Mouse (Mus musculus): ENCODE measurements around the gene Ankrd10.
"Not testable (repeated sequence)": the region's sequence is repeated elsewhere in the genome, so short reads cannot be mapped to it uniquely, and the experiment has no call there.

Gene Ankrd10

GRCm38 (mm10) chr8:11635611-11636081 is at the start of gene Ankrd10:
Gene Ankrd10, minus strand, starts transcription at chr8:11635757.
- DNase-seq (ENCODE audit: low spot score) = peak; percentile 95

GRCm38 (mm10) chr8:11684558-11684957 is 49.0 kb upstream of the Ankrd10 start:
- no peak for DNase-seq (ENCODE audit: low spot score)

GRCm38 (mm10) chr8:11668308-11668707 is 32.8 kb upstream of the Ankrd10 start:
- no peak for DNase-seq (ENCODE audit: low spot score)

- DNase-seq (ENCODE audit: low spot score) = not testable (repeated sequence)
Measured at GRCm38 (mm10) chr8:11666023-11666716, 30.6 kb upstream of the Ankrd10 start.

- DNase-seq (ENCODE audit: low spot score) = no peak
Measured at GRCm38 (mm10) chr8:11661969-11662368, 26.4 kb upstream of the Ankrd10 start.

GRCm38 (mm10) chr8:11650021-11650420 is 14.5 kb upstream of the Ankrd10 start:
- no peak for DNase-seq (ENCODE audit: low spot score)

GRCm38 (mm10) chr8:11643123-11643522 is 7.6 kb upstream of the Ankrd10 start:
- no peak for DNase-seq (ENCODE audit: low spot score)

GRCm38 (mm10) chr8:11640606-11641005 is 5.0 kb upstream of the Ankrd10 start:
- DNase-seq (ENCODE audit: low spot score) = no peak

- no peak for DNase-seq (ENCODE audit: low spot score)
Measured at GRCm38 (mm10) chr8:11637531-11637930, 2.0 kb upstream of the Ankrd10 start.

- DNase-seq (ENCODE audit: low spot score) = peak; percentile 84
Measured at GRCm38 (mm10) chr8:11636324-11637057, 934 bp upstream of the Ankrd10 start.

- DNase-seq (ENCODE audit: low spot score) = peak; percentile 86
Measured at GRCm38 (mm10) chr8:11635012-11635577, 462 bp downstream of the Ankrd10 start.

GRCm38 (mm10) chr8:11634331-11635011 is 1.1 kb downstream of the Ankrd10 start:
- DNase-seq (ENCODE audit: low spot score) = no peak

- no peak for DNase-seq (ENCODE audit: low spot score)
Measured at GRCm38 (mm10) chr8:11633414-11633813, 2.1 kb downstream of the Ankrd10 start.

- DNase-seq (ENCODE audit: low spot score) = no peak
Measured at GRCm38 (mm10) chr8:11632406-11632805, 3.2 kb downstream of the Ankrd10 start.

- no peak for DNase-seq (ENCODE audit: low spot score)
Measured at GRCm38 (mm10) chr8:11629206-11629605, 6.4 kb downstream of the Ankrd10 start.

- peak; percentile 64 for DNase-seq (ENCODE audit: low spot score)
Measured at GRCm38 (mm10) chr8:11628506-11629132, 6.9 kb downstream of the Ankrd10 start.

- no peak for DNase-seq (ENCODE audit: low spot score)
Measured at GRCm38 (mm10) chr8:11627717-11628116, 7.8 kb downstream of the Ankrd10 start.

- DNase-seq (ENCODE audit: low spot score) = no peak
Measured at GRCm38 (mm10) chr8:11625084-11625483, 10.5 kb downstream of the Ankrd10 start.

GRCm38 (mm10) chr8:11619091-11619490 is 16.5 kb downstream of the Ankrd10 start:
- DNase-seq (ENCODE audit: low spot score) = no peak

- no peak for DNase-seq (ENCODE audit: low spot score)
Measured at GRCm38 (mm10) chr8:11618063-11618462, 17.5 kb downstream of the Ankrd10 start.

- DNase-seq (ENCODE audit: low spot score) = peak; percentile 51
Measured at GRCm38 (mm10) chr8:11616294-11616693, 19.3 kb downstream of the Ankrd10 start.

All from layer of hippocampus, adult 11-12 months (tissue).